Mouse (Mus musculus): ENCODE results near the gene Tmem44.

The Tmem44 gene

DNA sequence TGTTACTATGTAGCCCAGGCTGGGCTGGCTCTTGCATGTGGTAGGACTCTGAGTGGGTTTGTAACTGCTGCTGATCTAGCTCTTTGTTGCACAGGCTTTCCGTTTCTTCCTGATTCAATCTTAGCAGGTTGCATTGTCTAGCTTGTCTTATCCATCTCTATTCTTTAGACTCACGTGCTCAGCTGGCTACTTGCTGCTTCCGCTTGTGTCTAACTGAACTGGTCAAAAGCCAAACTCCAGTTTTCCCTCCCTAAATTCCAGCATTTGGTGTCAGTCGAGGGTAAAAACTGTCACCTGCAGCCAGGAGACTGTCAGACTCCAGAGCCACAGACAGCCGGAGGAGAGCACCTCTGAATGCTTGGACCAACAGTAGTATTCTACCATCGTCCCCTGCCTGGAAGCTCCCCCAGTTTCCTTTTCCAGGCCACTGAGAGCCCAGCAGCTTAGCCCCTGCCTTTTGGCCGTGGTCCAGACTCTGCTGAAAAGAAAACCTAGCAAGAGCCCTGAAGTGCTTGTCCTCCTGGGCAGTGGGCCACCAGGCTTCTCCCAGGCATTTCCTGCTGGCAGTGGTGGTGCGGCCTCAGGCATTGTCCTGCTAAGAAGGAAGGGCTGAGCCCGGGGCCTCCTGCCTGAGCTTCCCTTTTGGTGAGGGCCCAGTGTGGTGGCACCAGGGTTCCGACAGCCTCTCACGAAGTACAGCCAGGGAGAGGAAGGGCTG, 2.1 kb upstream of the Tmem44 start:
- peak; percentile 73 for DNase-seq (ENCODE audit: low read depth, low spot score)

DNA sequence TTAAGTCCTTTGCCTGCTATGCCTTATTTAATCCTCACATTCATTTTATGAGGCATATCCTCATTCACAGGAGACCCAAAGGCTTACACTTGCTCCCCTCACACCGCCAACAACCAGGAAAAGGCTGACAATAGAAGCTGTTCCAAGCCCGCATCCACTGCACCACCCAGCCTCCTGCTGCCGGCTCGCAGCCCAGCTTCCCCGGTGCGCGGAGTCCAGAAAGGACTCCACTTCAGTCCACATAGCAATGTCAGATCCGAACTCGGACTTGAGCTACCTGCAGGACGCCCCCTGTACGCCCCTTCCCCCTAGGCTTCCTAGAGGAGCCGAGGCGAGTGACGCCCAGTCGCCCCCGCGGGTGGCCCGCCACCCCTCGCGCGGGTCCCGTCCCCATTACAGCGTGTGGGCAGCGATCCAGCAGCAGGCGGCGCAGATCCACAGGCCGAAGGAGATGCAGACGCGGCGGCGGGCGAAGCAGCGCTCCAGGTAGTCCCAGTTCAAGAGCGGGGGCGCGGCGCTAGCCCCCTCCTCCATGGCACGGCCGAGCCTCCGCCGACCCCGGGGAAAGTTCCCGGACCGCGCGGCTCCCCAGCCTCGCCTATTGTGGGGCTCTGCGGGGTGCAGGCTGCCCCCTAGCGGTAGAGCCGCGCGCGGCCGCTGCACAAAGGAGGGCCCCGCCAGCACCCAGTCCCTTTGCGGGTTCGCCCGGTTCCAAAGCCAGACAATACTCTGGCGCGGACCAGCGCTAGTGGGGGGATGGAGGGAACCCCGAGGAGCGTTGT, 485 bp downstream of the Tmem44 start:
- DNase-seq (ENCODE audit: low read depth, low spot score) = peak; percentile 25

DNA sequence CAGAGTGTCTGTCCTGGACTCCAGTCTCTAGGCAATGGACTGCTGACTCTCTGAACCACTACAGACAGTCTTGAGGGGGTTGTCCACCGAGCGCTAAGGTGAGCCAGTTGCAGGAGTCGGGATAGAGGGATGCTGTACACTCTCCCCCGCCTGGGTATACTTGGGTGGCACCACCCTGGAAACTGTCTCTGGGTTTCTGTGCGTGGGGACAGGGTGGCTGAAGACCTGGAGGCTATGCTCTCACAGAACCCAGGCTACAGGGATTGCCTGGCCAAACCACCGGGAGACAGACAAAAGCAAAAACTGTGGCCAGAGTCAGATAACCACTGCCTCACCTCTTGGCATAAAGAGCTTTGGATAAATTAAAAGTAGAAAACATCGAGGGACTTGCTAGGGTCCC, 1.1 kb downstream of the Tmem44 start:
- DNase-seq (ENCODE audit: low read depth, low spot score) = no peak

- DNase-seq (ENCODE audit: low read depth, low spot score) = no peak
These were observed 2.4 kb downstream of the Tmem44 start for GRCm38 (mm10) chr16:30548291-30548690.

- DNase-seq (ENCODE audit: low read depth, low spot score) = no peak
These were observed 5.9 kb downstream of the Tmem44 start for GRCm38 (mm10) chr16:30544693-30545092.

DNA sequence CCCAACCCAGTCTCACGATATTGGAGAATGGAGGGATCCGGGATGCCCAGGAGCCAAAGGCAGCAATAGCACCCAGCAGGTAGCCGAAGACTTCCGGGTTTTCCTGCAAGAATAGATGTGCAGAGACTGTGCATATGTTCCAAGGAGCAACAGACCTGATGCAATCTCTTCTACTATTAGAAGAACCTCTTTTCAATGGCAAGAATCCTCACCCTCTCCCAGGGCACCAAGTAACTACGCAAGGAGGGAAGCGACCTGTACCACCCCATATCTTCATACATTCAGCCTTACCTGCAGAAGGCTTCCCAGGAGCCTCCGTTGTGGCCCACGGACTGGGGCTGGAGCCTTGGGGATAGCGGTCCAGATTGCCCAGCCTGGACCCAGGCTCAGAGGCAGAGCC, 7.3 kb downstream of the Tmem44 start:
- DNase-seq (ENCODE audit: low read depth, low spot score) = no peak

GRCm38 (mm10) chr16:30542826-30543225, 7.8 kb downstream of the Tmem44 start:
- DNase-seq (ENCODE audit: low read depth, low spot score) = no peak

DNA sequence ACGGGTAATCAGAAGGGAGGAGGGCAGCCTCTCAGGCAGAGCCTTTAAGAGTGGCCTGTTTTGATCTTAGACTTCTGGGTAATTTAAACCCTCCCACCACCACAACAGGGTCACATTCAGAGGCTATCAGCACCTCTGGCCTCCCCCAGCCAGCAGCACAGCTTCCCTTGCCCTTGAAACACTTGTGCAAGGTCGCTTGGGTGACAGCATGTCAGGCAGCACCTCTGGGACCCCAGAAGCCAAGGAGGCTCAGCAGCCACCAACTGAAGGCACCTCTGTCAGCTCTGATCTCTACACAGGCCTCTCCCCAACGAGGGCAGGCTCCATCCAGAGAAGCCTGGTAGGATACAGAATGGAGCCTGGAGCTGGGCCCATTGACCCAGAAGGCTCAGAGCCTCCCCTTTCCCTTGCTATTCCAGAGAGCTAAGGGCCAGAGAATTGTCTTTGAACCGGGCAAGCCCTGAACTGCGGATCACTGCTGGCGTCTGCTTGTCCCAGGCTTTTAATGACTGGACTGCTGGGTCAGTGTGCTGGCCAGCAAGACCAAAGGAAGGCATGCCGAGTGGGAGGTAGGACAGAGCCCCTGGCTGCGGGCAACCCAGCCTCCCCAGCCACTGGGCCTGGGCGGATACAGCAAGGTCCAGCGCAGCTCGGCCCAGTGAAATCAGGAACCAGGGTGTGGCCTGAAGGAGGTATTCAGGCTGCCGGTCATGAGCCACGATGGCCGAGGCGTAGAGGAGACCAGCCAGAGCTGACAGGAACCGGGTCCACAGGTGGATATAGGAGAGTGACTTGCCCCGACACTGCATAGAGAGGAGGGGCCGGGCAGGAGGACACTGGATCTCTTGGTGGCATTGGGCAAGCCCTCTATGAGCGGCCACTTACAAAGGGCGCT, 10.3 kb downstream of the Tmem44 start:
- no peak for DNase-seq (ENCODE audit: low read depth, low spot score)

GRCm38 (mm10) chr16:30539433-30539832, 11.2 kb downstream of the Tmem44 start:
- no peak for DNase-seq (ENCODE audit: low read depth, low spot score)

DNA sequence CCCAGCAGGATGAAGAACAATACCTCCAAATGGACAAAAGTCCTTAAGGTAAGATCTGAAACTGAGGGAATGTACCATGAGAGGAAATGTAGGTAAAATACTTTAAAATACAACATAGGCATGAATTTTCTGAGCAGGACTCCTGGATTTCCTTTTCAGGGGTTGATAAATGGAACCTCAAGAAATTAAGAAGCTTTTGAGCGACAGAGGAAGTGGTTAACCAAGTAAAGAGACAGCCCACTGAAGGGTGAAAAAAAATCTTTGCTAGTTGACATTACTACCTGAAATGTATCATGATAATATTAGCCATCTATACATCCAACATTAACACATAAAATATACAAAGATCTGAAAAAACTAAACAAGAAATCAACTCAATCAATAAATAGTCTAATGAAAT, 15.6 kb downstream of the Tmem44 start:
- no peak for DNase-seq (ENCODE audit: low read depth, low spot score)

DNA sequence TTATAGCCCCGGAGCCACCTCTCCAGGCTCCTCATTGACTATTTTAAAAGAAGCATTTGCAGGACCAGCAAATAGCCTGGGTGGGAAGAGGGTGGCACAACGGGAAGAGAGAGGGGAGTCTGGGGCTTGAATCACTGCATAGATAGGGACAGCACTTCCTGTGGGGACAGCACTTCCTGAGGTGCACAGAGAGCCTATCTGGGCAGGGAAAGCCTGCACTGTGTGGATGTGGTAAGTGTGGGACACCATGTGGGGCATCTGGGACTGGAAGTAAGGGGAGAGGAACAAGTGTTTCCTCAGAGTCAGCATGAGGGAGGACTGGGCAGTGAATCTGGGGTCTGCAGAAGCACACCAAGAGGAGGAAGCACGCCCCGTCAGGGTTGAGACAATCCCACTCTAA, 17.1 kb downstream of the Tmem44 start:
- no peak for DNase-seq (ENCODE audit: low read depth, low spot score)

DNA sequence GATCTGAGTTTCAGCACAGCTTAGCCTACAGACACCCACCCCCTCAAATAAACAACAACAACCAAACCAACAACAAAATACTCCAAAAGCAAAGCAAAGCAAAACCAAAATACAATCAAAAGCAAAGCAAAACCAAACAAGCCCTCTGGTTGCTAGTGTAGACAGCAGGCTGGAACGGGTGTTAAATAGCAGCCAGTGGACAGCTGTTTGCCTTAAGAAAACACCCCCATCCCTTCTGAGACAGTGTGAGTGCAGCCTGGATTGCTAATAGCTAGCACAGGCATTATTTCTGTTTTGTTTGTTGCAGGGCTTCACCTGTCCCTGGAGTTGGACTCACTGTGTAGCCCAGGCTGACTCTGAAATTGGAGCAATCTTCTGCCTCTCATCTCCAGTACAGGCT, 17.7 kb downstream of the Tmem44 start:
- DNase-seq (ENCODE audit: low read depth, low spot score) = no peak

DNA sequence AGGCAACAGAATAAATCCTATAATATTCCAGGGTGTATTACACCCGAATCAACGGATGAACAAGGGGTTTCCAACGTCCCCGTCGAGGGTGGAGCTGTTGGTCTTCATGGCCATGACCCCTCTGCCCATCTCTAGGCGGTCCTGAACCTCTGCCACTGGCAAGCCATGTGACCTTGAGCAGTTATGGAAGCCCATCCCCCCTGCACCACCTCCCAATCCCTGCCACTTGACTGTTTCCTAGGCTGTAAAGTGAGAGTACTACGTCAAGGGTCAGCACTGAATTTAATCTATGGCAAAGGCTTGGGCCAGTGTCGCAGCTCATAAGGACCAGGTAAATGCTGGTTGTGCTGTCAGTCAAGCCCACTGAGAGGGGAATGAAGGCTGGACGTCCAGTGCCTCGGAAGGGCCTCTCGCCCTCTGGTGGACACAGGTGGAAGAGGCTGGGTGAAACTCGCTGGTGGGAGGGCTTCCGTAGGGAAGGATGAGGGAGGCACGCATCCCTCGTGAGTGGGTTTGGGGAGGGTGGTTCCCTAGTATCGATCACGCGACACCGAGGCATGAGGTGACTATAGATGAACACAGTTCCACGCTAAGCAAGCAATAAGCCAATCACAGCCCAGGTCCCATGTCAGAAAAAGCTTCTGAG, 18.8 kb downstream of the Tmem44 start:
- no peak for DNase-seq (ENCODE audit: low read depth, low spot score)

DNA sequence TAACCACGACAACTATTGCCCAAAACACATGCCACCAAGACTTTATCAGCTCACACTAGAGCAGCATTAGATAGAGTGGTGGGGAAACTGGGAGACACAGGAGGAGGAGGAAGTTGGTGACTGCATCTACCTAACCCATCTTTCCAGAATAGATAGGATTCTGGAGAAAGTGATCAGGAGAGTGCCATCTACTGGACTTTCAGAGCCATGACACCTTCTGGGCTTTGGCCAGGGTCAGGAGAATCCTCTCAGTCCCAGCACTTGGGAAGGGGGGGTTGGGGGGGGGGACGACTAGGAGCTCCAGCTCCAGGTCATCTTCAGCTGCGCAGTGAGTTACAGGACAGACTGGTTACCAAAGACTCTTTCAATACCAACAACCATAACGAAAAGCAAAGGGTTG, 19.8 kb downstream of the Tmem44 start:
- DNase-seq (ENCODE audit: low read depth, low spot score) = no peak

GRCm38 (mm10) chr16:30528386-30528785, 22.3 kb downstream of the Tmem44 start:
- DNase-seq (ENCODE audit: low read depth, low spot score) = no peak

- DNase-seq (ENCODE audit: low read depth, low spot score) = no peak
These were observed 22.8 kb downstream of the Tmem44 start for GRCm38 (mm10) chr16:30527889-30528288.

GRCm38 (mm10) chr16:30525756-30526155, 24.9 kb downstream of the Tmem44 start:
- DNase-seq (ENCODE audit: low read depth, low spot score) = no peak

DNA sequence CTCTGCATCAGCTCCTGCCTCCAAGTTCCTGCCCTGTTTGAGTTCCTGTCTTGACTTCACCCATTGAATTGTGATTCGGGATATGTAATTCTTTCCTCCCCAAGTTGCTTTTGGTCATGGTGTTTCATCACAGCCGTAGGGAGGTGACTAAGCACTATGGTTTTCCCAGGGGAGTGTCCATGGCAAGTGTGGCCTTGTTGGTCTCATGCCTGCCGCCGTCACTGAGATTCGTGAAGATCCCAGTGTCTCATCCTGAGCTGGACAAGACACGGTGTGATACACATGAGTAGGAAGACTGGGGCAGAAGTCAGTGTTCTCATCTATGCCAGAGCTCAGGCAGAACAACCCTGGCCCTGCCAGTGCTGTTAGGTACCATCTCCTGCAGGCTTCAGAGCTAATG, 26.2 kb downstream of the Tmem44 start:
- no peak for DNase-seq (ENCODE audit: low read depth, low spot score)

DNA sequence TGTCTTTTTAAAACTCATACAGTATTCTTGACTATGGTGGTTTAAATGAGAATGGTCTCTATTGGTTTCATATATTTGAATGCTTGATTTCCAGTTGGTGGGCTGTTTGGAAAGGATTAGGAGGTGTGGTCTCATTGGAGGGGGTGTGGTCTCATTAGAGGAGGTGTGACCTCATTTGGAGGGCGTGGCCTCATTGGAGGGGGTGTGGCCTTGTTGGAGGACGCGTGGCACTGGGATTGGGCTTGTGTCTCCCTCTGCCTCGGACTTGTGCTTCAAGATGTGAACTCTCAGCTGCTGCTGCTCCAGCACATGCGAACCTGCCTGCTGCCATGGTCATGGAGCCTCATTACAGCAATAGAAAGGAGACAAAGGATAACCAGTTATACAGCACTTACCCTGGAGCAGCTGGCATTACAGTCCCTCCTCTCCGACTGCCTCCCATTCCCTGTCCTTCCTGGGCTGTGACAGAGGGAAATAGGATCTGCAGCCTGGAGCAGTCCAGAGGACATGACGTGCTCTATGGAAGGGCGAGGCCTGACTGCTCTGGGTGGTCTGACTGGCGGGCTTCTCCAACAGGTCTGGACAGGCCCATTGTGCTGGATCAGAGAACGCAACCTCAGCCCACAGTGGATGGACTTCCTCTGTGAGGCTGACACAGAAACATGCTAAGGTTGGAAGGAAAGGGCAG, 28.2 kb downstream of the Tmem44 start:
- no peak for DNase-seq (ENCODE audit: low read depth, low spot score)

- no peak for DNase-seq (ENCODE audit: low read depth, low spot score)
These were observed 29.5 kb downstream of the Tmem44 start for GRCm38 (mm10) chr16:30521147-30521546.

GRCm38 (mm10) chr16:30520361-30520823, 30.2 kb downstream of the Tmem44 start:
- DNase-seq (ENCODE audit: low read depth, low spot score) = peak; percentile 84
